In the genomic region with DNA sequence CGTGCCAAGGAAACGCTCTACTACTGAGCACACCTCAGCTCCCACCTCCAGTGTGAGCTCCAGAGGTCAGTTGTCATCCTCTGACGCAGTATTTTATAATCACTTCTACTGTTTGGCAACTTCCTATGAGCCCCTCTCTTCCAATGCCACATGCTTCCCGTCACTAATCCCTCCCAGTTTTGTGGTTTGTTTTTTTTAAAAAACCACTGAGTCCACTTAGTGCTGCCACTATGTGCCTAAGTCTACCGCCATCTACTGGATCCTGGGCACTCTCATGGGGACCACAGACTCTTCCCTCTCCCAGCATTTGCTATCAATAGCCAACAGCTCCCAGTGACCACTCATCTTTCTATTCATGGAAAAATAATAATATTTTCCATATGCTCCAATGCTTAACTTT, we compare ENCODE assay signal across 12 mouse cellular contexts. TPM values are rescaled to one million over a fixed set of nuclear protein-coding genes. Genes with fewer than 3 reads are reported as not detected.
A peak's percentile ranks its signal among the peaks of the same experiment; 100 is the strongest.
DNase-seq lines count a peak whose midpoint lies in the region; ATAC-seq and TF ChIP-seq lines count a peak whose summit lies in the region.
"Had no signal": no experiment of that assay in that cellular context is flagged by ENCODE, and none has a peak within 500 bp of the region (broad histone marks: within the 10 kb centered on the region; RNA-seq: fewer than 3 reads in every experiment).

No protein-coding gene starts in this region.

- no peaks in the 10 kb centered on the region for H3K27me3 ChIP-seq in kidney, postnatal 0 days (ENCODE audit: insufficient read depth, low read length)
- H3K27me3 ChIP-seq in ES-Bruce4 (ENCODE audit: control insufficient read depth, insufficient read depth, low read length, poor library complexity, severe bottlenecking), result no peaks in the 10 kb centered on the region
- no peaks in the 10 kb centered on the region for H3K27me3 ChIP-seq in liver, postnatal 0 days (ENCODE audit: insufficient read depth, low read length)
- H3K27me3 ChIP-seq: embryonic facial prominence, embryonic 15.5 days; limb, embryonic 15.5 days had no signal

- H3K27ac ChIP-seq in kidney, postnatal 0 days, result no peak overlapping the region
- no peak overlapping the region for H3K27ac ChIP-seq in ES-Bruce4 (ENCODE audit: insufficient read depth, low read length)
- H3K27ac ChIP-seq in liver, postnatal 0 days (ENCODE audit: low read depth), result no peak overlapping the region
- H3K27ac ChIP-seq: embryonic facial prominence, embryonic 15.5 days; limb, embryonic 15.5 days had no signal

- TF ChIP-seq CTCF in kidney, postnatal 0 days (IDR thresholded peaks at IDR 0.05; ENCODE audit: low read depth), result peak; percentile 33; the same call in 1 of the 2 replicates
- peak; percentile 34 for TF ChIP-seq CTCF in ES-Bruce4 (IDR thresholded peaks at IDR 0.05; ENCODE audit: low read depth, low read length)
- peak; percentile 45 for TF ChIP-seq CTCF in liver, postnatal 0 days (IDR thresholded peaks at IDR 0.05; ENCODE audit: low read depth)

- H3K9me3 ChIP-seq in kidney, postnatal 0 days (replicated peaks; ENCODE audit: low read length), result no peaks in the 10 kb centered on the region
- H3K9me3 ChIP-seq in ES-Bruce4 (replicated peaks; ENCODE audit: control insufficient read depth, insufficient read depth, low read length, poor library complexity, severe bottlenecking), result no peaks in the 10 kb centered on the region
- H3K9me3 ChIP-seq in liver, postnatal 0 days (ENCODE audit: low read length), result no peaks in the 10 kb centered on the region
- H3K9me3 ChIP-seq: embryonic facial prominence, embryonic 15.5 days; limb, embryonic 15.5 days had no signal

- DNase-seq in kidney, postnatal 0 days (ENCODE audit: low spot score), result no peak
- no peak for DNase-seq in kidney, adult 18-20 months
- DNase-seq in NIH3T3 (ENCODE audit: low read depth), result peak; percentile 24
- DNase-seq in liver, postnatal 0 days, result no peak
- DNase-seq in spleen, postnatal 14 days (ENCODE audit: low spot score in 2 of 2), result no peak
- no peak for DNase-seq in testis, postnatal 14 days (ENCODE audit: low spot score)

- TF ChIP-seq POLR2A in ES-Bruce4 (IDR thresholded peaks at IDR 0.05; ENCODE audit: insufficient read depth, low read length), result no peak

- no peak for TF ChIP-seq EP300 in ES-Bruce4 (IDR thresholded peaks at IDR 0.05; ENCODE audit: insufficient read depth, low read depth, low read length)
- TF ChIP-seq EP300 in liver, postnatal 0 days (IDR thresholded peaks at IDR 0.05; ENCODE audit: low read depth), result no peak

- H3K36me3 ChIP-seq in kidney, postnatal 0 days (ENCODE audit: insufficient read depth, low read length), result no peaks in the 10 kb centered on the region
- H3K36me3 ChIP-seq in ES-Bruce4 (ENCODE audit: control insufficient read depth, insufficient read depth, low read length, poor library complexity, severe bottlenecking), result no peaks in the 10 kb centered on the region; the same call in 1 of the 2 replicates
- H3K36me3 ChIP-seq in liver, postnatal 0 days (replicated peaks; ENCODE audit: insufficient read depth, low read length), result no peaks in the 10 kb centered on the region
- H3K36me3 ChIP-seq: embryonic facial prominence, embryonic 15.5 days had no signal

- ATAC-seq in kidney, postnatal 0 days (replicated peaks; ENCODE audit: low FRiP score, low read depth), result no peak
- ATAC-seq in liver, postnatal 0 days, result no peak

- WGBS in kidney, postnatal 0 days, result 65% methylated on average over 5 of the region's 5 CpGs
- WGBS in liver, postnatal 0 days (ENCODE audit: insufficient replicate concordance), result 27% methylated on average over 5 of the region's 5 CpGs

- H3K9ac ChIP-seq in kidney, postnatal 0 days (ENCODE audit: low read depth, low read length), result no peak overlapping the region
- no peak overlapping the region for H3K9ac ChIP-seq in ES-Bruce4 (ENCODE audit: low read depth, poor library complexity, severe bottlenecking)
- no peak overlapping the region for H3K9ac ChIP-seq in liver, postnatal 0 days (replicated peaks)
- H3K9ac ChIP-seq: embryonic facial prominence, embryonic 15.5 days; limb, embryonic 15.5 days had no signal

- H3K4me3 ChIP-seq in kidney, postnatal 0 days (replicated peaks; ENCODE audit: low read depth, low read length), result no peak overlapping the region
- no peak overlapping the region for H3K4me3 ChIP-seq in ES-Bruce4 (ENCODE audit: low read depth, low read length)
- no peak overlapping the region for H3K4me3 ChIP-seq in liver, postnatal 0 days (ENCODE audit: low read depth, low read length)
- H3K4me3 ChIP-seq: embryonic facial prominence, embryonic 15.5 days; limb, embryonic 15.5 days had no signal

- H3K4me2 ChIP-seq in kidney, postnatal 0 days (ENCODE audit: low read length), result no peak overlapping the region
- no peak overlapping the region for H3K4me2 ChIP-seq in liver, postnatal 0 days (ENCODE audit: low read depth, low read length)
- H3K4me2 ChIP-seq: embryonic facial prominence, embryonic 15.5 days; limb, embryonic 15.5 days; midbrain, embryonic 11.5 days had no signal

- H3K4me1 ChIP-seq in kidney, postnatal 0 days (replicated peaks; ENCODE audit: insufficient read depth, low read length), result no peaks in the 10 kb centered on the region
- H3K4me1 ChIP-seq in ES-Bruce4 (ENCODE audit: control insufficient read depth, insufficient read depth, low read length), result no peaks in the 10 kb centered on the region
- H3K4me1 ChIP-seq in liver, postnatal 0 days (ENCODE audit: insufficient read depth), result no peaks in the 10 kb centered on the region
- H3K4me1 ChIP-seq: embryonic facial prominence, embryonic 15.5 days; limb, embryonic 15.5 days had no signal

RNA-seq across cellular contexts. Expression of a gene that starts 12.2 kb away (rescaled TPM):
- 6.2 TPM in 2 replicates for polyA plus RNA-seq in kidney, postnatal 0 days (2015; fragmentation: Nextera tagmentation; extraction: Ambion mirVana)
- 12.0 and 14.4 TPM in 2 replicates for polyA plus RNA-seq in ES-Bruce4 (2011; ENCODE audit: insufficient read depth, insufficient read length, low read depth, missing spikeins)
- 0.80 and 0.99 TPM in 2 replicates for polyA plus RNA-seq in liver, postnatal 0 days (2015; fragmentation: Nextera tagmentation; extraction: Ambion mirVana)

RNA-seq across cellular contexts. Expression of a gene that starts 20.1 kb away (rescaled TPM):
- not detected in 2 replicates for polyA plus RNA-seq in kidney, postnatal 0 days (2015; fragmentation: Nextera tagmentation; extraction: Ambion mirVana)
- not detected in 2 replicates for polyA plus RNA-seq in ES-Bruce4 (2011; ENCODE audit: insufficient read depth, insufficient read length, low read depth, missing spikeins)
- polyA plus RNA-seq in liver, postnatal 0 days (2015; fragmentation: Nextera tagmentation; extraction: Ambion mirVana), result not detected in 2 replicates
- polyA plus RNA-seq: embryonic facial prominence, embryonic 15.5 days; heart, embryonic 14.5 days; intestine, embryonic 14.5 days; limb, embryonic 15.5 days; midbrain, embryonic 11.5 days had no signal

RNA-seq across cellular contexts. Expression of a gene that starts 35.5 kb away (rescaled TPM):
- 6.4 and 6.8 TPM in 2 replicates for polyA plus RNA-seq in kidney, postnatal 0 days (2015; fragmentation: Nextera tagmentation; extraction: Ambion mirVana)
- 5.2 and 6.0 TPM in 2 replicates for polyA plus RNA-seq in ES-Bruce4 (2011; ENCODE audit: insufficient read depth, insufficient read length, low read depth, missing spikeins)
- polyA plus RNA-seq in liver, postnatal 0 days (2015; fragmentation: Nextera tagmentation; extraction: Ambion mirVana), result 1.3 and 1.4 TPM in 2 replicates
